In the genomic region with DNA sequence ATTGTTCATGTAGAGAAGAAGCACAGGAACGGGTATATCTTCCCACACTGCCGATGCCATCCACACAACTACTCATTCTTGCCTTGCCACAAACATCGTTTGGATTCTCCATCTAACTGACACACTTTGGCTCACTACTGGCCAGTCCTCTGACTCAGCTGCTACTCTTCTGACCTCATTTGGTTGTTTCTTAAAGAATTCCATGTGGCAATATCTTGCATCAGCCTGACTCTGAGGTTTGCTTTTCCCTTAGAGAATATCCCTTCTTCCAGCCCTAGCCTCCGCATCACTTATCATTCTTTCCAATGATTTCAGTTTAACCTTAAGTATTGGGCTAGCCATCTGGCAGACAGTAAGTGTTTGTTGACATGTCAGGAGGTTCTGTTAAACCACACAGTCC, we compare ENCODE assay signal across 25 mouse cellular contexts. TPM values are rescaled to one million over a fixed set of nuclear protein-coding genes. Genes with fewer than 3 reads are reported as not detected.
A peak's percentile ranks its signal among the peaks of the same experiment; 100 is the strongest.
DNase-seq lines count a peak whose midpoint lies in the region; ATAC-seq and TF ChIP-seq lines count a peak whose summit lies in the region.
"Had no signal": no experiment of that assay in that cellular context is flagged by ENCODE, and none has a peak within 500 bp of the region (broad histone marks: within the 10 kb centered on the region; RNA-seq: fewer than 3 reads in every experiment).

No protein-coding gene starts in this region.

- intact Hi-C loops in heart, postnatal 25 days (cut with DNase I) = no loop called here

- no peak overlapping the region for H3K9ac ChIP-seq in lung, postnatal 0 days (replicated peaks; ENCODE audit: low read depth)
- H3K9ac ChIP-seq: embryonic facial prominence, embryonic 15.5 days; forebrain, embryonic 13.5 days; forebrain, postnatal 0 days; hindbrain, embryonic 15.5 days had no signal

- no peak for TF ChIP-seq CTCF in lung, postnatal 0 days (IDR thresholded peaks at IDR 0.05)
- no peak for TF ChIP-seq CTCF in thymus, adult 2 months (IDR thresholded peaks at IDR 0.05; ENCODE audit: borderline replicate concordance, control insufficient read depth, extremely low read depth, insufficient read depth, low read length, poor library complexity)

- no peak overlapping the region for H3K4me2 ChIP-seq in lung, postnatal 0 days (replicated peaks; ENCODE audit: low read depth, low read length)
- H3K4me2 ChIP-seq: embryonic facial prominence, embryonic 15.5 days; forebrain, embryonic 13.5 days; hindbrain, embryonic 15.5 days had no signal

- H3K9me3 ChIP-seq in lung, postnatal 0 days (ENCODE audit: low read length) = no peaks in the 10 kb centered on the region
- H3K9me3 ChIP-seq: embryonic facial prominence, embryonic 15.5 days; forebrain, embryonic 13.5 days; G1E; hindbrain, embryonic 15.5 days had no signal

- H3K27ac ChIP-seq in lung, postnatal 0 days (ENCODE audit: low read length) = no peak overlapping the region
- no peak overlapping the region for H3K27ac ChIP-seq in thymus, adult 2 months (ENCODE audit: control insufficient read depth, insufficient read depth, low read length)
- H3K27ac ChIP-seq: embryonic facial prominence, embryonic 15.5 days; forebrain, embryonic 13.5 days; gastrocnemius, adult 2 months; hindbrain, embryonic 15.5 days had no signal

- peak; percentile 35 for DNase-seq in lung, postnatal 0 days (ENCODE audit: low spot score)
- no peak for DNase-seq in lung, postnatal 4 days
- DNase-seq in Muller cell, postnatal 12 days (ENCODE audit: inconsistent ontology term) = peak; percentile 63
- peak; percentile 56 for DNase-seq in fibroblast of lung, adult 2 months (ENCODE audit: low read depth)
- no peak for DNase-seq in heart, postnatal 25 days (ENCODE audit: low spot score)
- no peak for DNase-seq in thymus, adult 2 months
- DNase-seq: adrenal gland, adult 2 months; adrenal gland, postnatal 36 days; B cell, adult 2 months; cerebellum, adult 2 months; cerebellum, postnatal 10 days; embryo, embryonic 11 days; forebrain, postnatal 0 days; gastrocnemius, adult 2 months; gastrocnemius, postnatal 25 days; heart, postnatal 10 days had no signal

- H3K27me3 ChIP-seq in lung, postnatal 0 days (replicated peaks; ENCODE audit: insufficient read depth, low read length) = no peaks in the 10 kb centered on the region
- no peaks in the 10 kb centered on the region for H3K27me3 ChIP-seq in thymus, adult 2 months (ENCODE audit: control insufficient read depth, insufficient read depth, low read length)
- H3K27me3 ChIP-seq: embryonic facial prominence, embryonic 15.5 days; forebrain, embryonic 13.5 days; hindbrain, embryonic 15.5 days; Patski had no signal

- H3K4me1 ChIP-seq in lung, postnatal 0 days (ENCODE audit: insufficient read depth, low read depth, low read length) = no peaks in the 10 kb centered on the region
- H3K4me1 ChIP-seq in thymus, adult 2 months (replicated peaks; ENCODE audit: control insufficient read depth, insufficient read depth, low read length) = no peaks in the 10 kb centered on the region
- H3K4me1 ChIP-seq: embryonic facial prominence, embryonic 15.5 days; forebrain, embryonic 13.5 days; hindbrain, embryonic 15.5 days had no signal

- no peak for ATAC-seq in lung, postnatal 0 days
- ATAC-seq in frontal cortex, adult (ENCODE audit: low TSS enrichment) = no peak
- ATAC-seq: activated CD4-positive, CD25-positive, alpha-beta regulatory T cell, adult 4 months; CD4-positive, CD25-positive, alpha-beta regulatory T cell, adult 4 months; forebrain, embryonic 13.5 days; forebrain, postnatal 0 days; intestine, embryonic 16.5 days; Patski had no signal

- TF ChIP-seq EP300 in lung, postnatal 0 days (IDR thresholded peaks at IDR 0.05) = no peak

- TF ChIP-seq POLR2A in thymus, adult 2 months (IDR thresholded peaks at IDR 0.05; ENCODE audit: control insufficient read depth, extremely low read depth, insufficient read depth, low read length, poor library complexity) = no peak

- H3K36me3 ChIP-seq in lung, postnatal 0 days (ENCODE audit: insufficient read depth, low read length) = no peaks in the 10 kb centered on the region
- no peaks in the 10 kb centered on the region for H3K36me3 ChIP-seq in thymus, adult 2 months (ENCODE audit: control insufficient read depth, insufficient read depth, low read length)
- H3K36me3 ChIP-seq: embryonic facial prominence, embryonic 15.5 days; G1E; hindbrain, embryonic 15.5 days had no signal

- no peak overlapping the region for H3K4me3 ChIP-seq in lung, postnatal 0 days (ENCODE audit: low read depth, low read length)
- no peak overlapping the region for H3K4me3 ChIP-seq in thymus, adult 2 months (ENCODE audit: control insufficient read depth, insufficient read depth, low read length)
- H3K4me3 ChIP-seq: embryonic facial prominence, embryonic 15.5 days; forebrain, embryonic 13.5 days; gastrocnemius, adult 2 months; hindbrain, embryonic 15.5 days had no signal

- WGBS in lung, postnatal 0 days = 84% methylated on average over 4 of the region's 4 CpGs
- 98% methylated on average over 4 of the region's 4 CpGs for WGBS in thymus, adult 2 months

RNA-seq across cellular contexts. Expression of a gene that starts 59.8 kb away (rescaled TPM):
- 1.4 and 2.6 TPM in 2 replicates for polyA plus RNA-seq in lung, postnatal 0 days (2015; fragmentation: Nextera tagmentation; extraction: Ambion mirVana)
- under 1 TPM in 1 of 2 experiments, not detected in 1; 0.16 TPM for total RNA-seq in heart, postnatal 25 days (2021)
- polyA plus RNA-seq in thymus, adult 2 months (2012; rRNA removed) = 0.17 and 0.22 TPM in 2 replicates
- total RNA-seq: gastrocnemius, adult 2 months; gastrocnemius, postnatal 25 days had no signal
- polyA plus RNA-seq: activated CD4-positive, CD25-positive, alpha-beta regulatory T cell, adult 4 months; adrenal gland, adult 2 months; CD4-positive, CD25-positive, alpha-beta regulatory T cell, adult 4 months; cerebellum, adult 2 months; forebrain, embryonic 13.5 days; forebrain, postnatal 0 days; G1E; hindbrain, embryonic 15.5 days; Patski had no signal

Comparison
In these comparisons a context has a peak if more than half of its experiments do, and no peak if none do; other contexts are left out.
1. DNase-seq: peak in lung, postnatal 0 days (single experiment), Muller cell, postnatal 12 days (single experiment) and fibroblast of lung, adult 2 months (single experiment); none in lung, postnatal 4 days (0 of 2), heart, postnatal 25 days (single experiment) and thymus, adult 2 months (single experiment).